Mouse (Mus musculus): ENCODE measurements around the gene 4921539E11Rik. TPM values are rescaled to one million over a fixed set of nuclear protein-coding genes. Genes with fewer than 3 reads are reported as not detected.
A peak's percentile ranks its signal among the peaks of the same experiment; 100 is the strongest.

4921539E11Rik gene
- total RNA-seq, 2 experiments from 2014 or later: not detected

DNA sequence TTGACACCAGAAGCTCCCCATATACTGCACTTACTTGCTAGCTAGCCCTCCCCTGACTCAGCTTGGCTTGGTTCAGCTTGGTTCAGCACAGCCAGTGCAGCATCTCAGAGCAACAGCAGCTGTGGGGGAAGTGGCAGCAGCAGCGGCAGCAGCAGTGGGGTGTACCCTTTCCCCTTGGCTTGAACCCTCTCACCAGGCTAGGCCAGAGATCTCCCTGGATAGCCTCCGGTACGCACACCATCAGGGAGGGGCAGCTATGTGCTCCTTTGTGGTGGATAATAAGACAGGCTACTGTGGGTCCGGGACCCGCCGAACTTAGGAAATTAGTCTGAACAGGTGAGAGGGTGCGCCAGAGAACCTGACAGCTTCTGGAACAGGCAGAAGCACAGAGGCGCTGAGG, 17.6 kb downstream of the 4921539E11Rik start:
- no peak overlapping the region for H3K4me3 ChIP-seq
- H3K27ac ChIP-seq: no peak overlapping the region
- intact Hi-C loops (cut with DNase I): no loop called here
- TF ChIP-seq CTCF (IDR thresholded peaks at IDR 0.05): no peak
- no peak for DNase-seq (ENCODE audit: extremely low spot score in 1 of 2, low spot score in 2 of 2)

- intact Hi-C loops (cut with DNase I): no loop called here
- peak; percentile 40 for TF ChIP-seq CTCF (IDR thresholded peaks at IDR 0.05)
- no peak for DNase-seq (ENCODE audit: extremely low spot score in 1 of 2, low spot score in 2 of 2)
- Histone ChIP-seq H3K27ac (no peak overlapping the region), H3K4me3 (no peak overlapping the region)
Observed at GRCm38 (mm10) chr4:103269336-103269735, 21.3 kb downstream of the 4921539E11Rik start.

- TF ChIP-seq CTCF (IDR thresholded peaks at IDR 0.05): no peak
- H3K4me3 ChIP-seq: no peak overlapping the region
- no peak for DNase-seq (ENCODE audit: extremely low spot score in 1 of 2, low spot score in 2 of 2)
- intact Hi-C loops (cut with DNase I): no loop called here
- no peak overlapping the region for H3K27ac ChIP-seq
Observed at GRCm38 (mm10) chr4:103265166-103265565, 25.5 kb downstream of the 4921539E11Rik start.

DNA sequence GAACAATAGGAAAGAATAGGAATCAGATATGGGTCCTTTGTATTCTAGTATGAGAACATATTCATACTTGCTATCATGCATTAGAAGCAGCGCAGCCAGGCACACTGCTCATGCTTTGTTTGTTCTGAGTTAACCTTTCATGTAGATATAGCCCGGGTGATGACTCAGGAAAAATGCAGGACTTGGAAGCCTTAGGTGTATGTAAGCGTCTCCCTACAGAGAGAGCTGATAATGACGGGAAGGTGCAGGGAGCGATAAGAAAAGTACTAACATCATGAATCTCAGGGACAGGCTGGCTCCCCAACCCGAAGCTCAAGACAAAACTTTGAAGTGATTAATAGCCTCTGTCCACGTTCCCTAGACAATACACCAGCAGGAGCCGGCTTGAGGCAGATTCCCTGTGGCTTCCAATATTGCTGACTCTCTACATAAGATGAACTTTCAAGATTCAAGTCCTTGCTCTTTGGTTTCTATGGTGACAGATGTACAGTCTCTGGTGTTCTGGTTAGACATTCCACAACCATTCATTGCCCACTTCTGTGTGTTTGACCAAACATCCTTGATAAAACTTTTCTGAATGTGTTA, 26.8 kb downstream of the 4921539E11Rik start:
- no peak for DNase-seq (ENCODE audit: extremely low spot score in 1 of 2, low spot score in 2 of 2)
- H3K27ac ChIP-seq: no peak overlapping the region
- no peak for TF ChIP-seq CTCF (IDR thresholded peaks at IDR 0.05)
- intact Hi-C loops (cut with DNase I): no loop called here
- no peak overlapping the region for H3K4me3 ChIP-seq

DNA sequence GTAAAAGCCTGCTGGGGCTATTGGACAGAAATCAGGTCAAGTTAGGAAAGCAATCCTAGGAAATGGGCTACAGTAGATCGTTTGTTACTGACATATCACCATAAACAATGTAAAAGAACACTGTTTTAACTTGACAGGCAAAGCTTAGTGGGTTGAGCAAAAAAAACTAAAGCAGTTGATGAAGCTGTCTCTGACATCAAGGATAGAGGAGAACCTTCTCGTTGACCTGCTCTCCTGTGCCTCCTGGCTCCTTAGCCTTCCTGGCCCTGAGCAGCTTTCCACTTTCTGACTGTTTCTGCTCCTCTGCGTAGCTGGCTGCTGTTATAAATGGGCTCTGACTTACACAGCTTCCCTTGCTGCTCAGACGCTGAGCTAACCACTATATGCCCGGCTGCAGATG, 27.3 kb downstream of the 4921539E11Rik start:
- no peak for TF ChIP-seq CTCF (IDR thresholded peaks at IDR 0.05)
- intact Hi-C loops (cut with DNase I): no loop called here
- DNase-seq (ENCODE audit: extremely low spot score in 1 of 2, low spot score in 2 of 2): no peak

GRCm38 (mm10) chr4:103258817-103259216, 31.8 kb downstream of the 4921539E11Rik start:
- no peak; the same call in none of the 2 replicates for TF ChIP-seq CTCF (IDR thresholded peaks at IDR 0.05)
- no peak overlapping the region for H3K4me3 ChIP-seq
- DNase-seq (ENCODE audit: extremely low spot score in 1 of 2, low spot score in 2 of 2): no peak
- intact Hi-C loops (cut with DNase I): no loop called here
- no peak overlapping the region for H3K27ac ChIP-seq

More for the DNA sequence above, 27.3 kb downstream of the 4921539E11Rik start:
- H3K27ac ChIP-seq: no peak overlapping the region
- no peak overlapping the region for H3K4me3 ChIP-seq

GRCm38 (mm10) chr4:103253846-103254245, 36.8 kb downstream of the 4921539E11Rik start:
- no peak for DNase-seq (ENCODE audit: extremely low spot score in 1 of 2, low spot score in 2 of 2)
- H3K27ac ChIP-seq: no peak overlapping the region
- H3K4me3 ChIP-seq: no peak overlapping the region
- no peak for TF ChIP-seq CTCF (IDR thresholded peaks at IDR 0.05)
- intact Hi-C loops (cut with DNase I): no loop called here

DNA sequence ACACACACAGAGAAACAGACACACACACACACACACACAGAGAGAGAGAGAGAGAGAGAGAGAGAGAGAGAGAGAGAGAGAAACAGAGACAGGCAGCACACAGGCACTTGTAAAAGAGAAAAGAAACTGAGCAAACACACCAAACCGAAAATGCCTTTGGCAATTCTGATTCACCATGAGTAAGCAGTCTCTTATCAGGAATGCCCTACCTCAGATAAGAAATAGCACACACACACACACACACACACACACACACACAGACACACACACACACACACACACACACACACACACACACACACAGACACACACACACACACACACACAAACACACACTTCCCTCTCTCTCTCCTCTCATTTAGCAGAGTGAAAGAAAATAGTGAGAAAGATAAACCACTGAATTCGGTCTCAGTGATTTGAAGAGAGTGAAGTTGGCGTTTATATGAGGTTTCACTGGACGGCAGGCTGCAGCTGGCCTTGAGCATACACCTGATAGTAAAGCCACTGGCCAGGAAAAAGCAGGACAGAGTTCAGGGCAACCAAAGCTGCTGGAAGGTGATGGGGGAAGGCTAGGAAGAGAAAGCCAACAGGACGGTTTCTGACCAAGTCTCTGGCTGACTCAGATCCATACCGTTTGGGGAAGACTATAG, 41.1 kb downstream of the 4921539E11Rik start:
- Histone ChIP-seq H3K4me3 (no peak overlapping the region), H3K27ac (no peak overlapping the region)
- no peak for TF ChIP-seq CTCF (IDR thresholded peaks at IDR 0.05)
- no peak for DNase-seq (ENCODE audit: extremely low spot score in 1 of 2, low spot score in 2 of 2)
- intact Hi-C loops (cut with DNase I): no loop called here

GRCm38 (mm10) chr4:103247813-103248212, 42.9 kb downstream of the 4921539E11Rik start:
- no peak for TF ChIP-seq CTCF (IDR thresholded peaks at IDR 0.05)
- intact Hi-C loops (cut with DNase I): no loop called here
- H3K4me3 ChIP-seq: no peak overlapping the region
- DNase-seq (ENCODE audit: extremely low spot score in 1 of 2, low spot score in 2 of 2): no peak
- H3K27ac ChIP-seq: no peak overlapping the region

- no peak for TF ChIP-seq CTCF (IDR thresholded peaks at IDR 0.05)
- intact Hi-C loops (cut with DNase I): no loop called here
- no peak for DNase-seq (ENCODE audit: extremely low spot score in 1 of 2, low spot score in 2 of 2)
- Histone ChIP-seq H3K4me3 (no peak overlapping the region), H3K27ac (no peak overlapping the region)
Observed at GRCm38 (mm10) chr4:103247249-103247648, 43.4 kb downstream of the 4921539E11Rik start.

DNA sequence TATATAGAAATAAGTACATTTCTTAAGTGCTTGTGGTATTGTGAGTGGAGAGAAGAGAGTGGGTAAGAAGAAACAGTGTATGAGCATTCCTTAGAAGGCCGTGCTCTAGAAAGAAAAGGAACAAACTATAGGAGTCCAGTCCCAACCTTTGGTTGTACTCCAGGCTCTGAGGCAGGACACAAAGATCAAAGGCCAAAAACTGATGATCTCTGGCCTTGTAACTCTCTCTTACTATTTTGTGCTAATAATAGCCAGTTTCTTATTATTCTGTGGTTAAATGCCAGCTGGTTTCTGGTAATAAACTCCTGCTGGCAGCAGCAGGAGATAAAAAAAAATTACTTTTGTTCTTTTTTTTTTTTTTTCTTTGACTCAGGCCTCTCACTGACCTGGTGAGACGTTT, 58.5 kb downstream of the 4921539E11Rik start:
- H3K27ac ChIP-seq: no peak overlapping the region
- intact Hi-C loops (cut with DNase I): no loop called here
- TF ChIP-seq CTCF (IDR thresholded peaks at IDR 0.05): no peak
- no peak for DNase-seq (ENCODE audit: extremely low spot score in 1 of 2, low spot score in 2 of 2)
- no peak overlapping the region for H3K4me3 ChIP-seq

DNA sequence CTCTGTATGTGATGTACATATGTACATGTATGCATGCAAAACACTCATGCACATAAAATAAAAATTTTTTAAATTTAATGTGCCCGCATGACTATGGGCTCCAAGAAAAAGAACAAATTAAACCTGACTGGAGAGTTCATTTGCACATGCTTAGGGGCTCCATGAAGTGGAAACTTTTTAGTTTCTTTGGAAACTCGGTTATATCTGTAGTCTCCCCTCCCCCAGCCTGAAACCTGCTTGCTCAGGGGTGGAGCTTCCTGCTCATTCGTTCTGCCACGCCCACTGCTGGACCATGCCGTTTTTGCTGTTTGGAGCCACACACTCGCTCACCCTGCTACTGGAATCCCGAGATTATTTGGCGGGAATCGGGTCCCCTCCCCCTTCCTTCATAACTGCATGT, 67.8 kb downstream of the 4921539E11Rik start:
- TF ChIP-seq CTCF (IDR thresholded peaks at IDR 0.05): no peak
- intact Hi-C loops (cut with DNase I): no loop called here
- no peak for DNase-seq (ENCODE audit: extremely low spot score in 1 of 2, low spot score in 2 of 2)
- Histone ChIP-seq H3K27ac (no peak overlapping the region), H3K4me3 (no peak overlapping the region)

- no peak overlapping the region for H3K27ac ChIP-seq
- intact Hi-C loops (cut with DNase I): no loop called here
- TF ChIP-seq CTCF (IDR thresholded peaks at IDR 0.05): no peak
- no peak for DNase-seq (ENCODE audit: extremely low spot score in 1 of 2, low spot score in 2 of 2)
- no peak overlapping the region for H3K4me3 ChIP-seq
Observed at GRCm38 (mm10) chr4:103221789-103222188, 68.9 kb downstream of the 4921539E11Rik start.
